Mouse (Mus musculus): ENCODE data around the gene Oit1. TPM values are rescaled to one million over a fixed set of nuclear protein-coding genes. Genes with fewer than 3 reads are reported as not detected.

The Oit1 gene
- polyA plus RNA-seq, 1 experiment from 2014 or later: 4.4 TPM

GRCm38 (mm10) chr14:8334511-8334910, 44.0 kb downstream of the Oit1 start:
- no peak for ATAC-seq (ENCODE audit: insufficient number of reproducible peaks, low FRiP score, low TSS enrichment, low read depth)
- Histone ChIP-seq H3K9me3 (replicated peaks) (no peaks in the 10 kb centered on the region), H3K27me3 (no peaks in the 10 kb centered on the region), H3K27ac (replicated peaks) (no peak overlapping the region), H3K9ac (no peak overlapping the region), H3K4me3 (replicated peaks) (no peak overlapping the region), H3K36me3 (no peaks in the 10 kb centered on the region), H3K4me1 (peaks cover 9% of the 10 kb centered on the region; the same call in 1 of the 2 replicates), H3K4me2 (replicated peaks) (no peak overlapping the region)
- 78% methylated on average over 3 of the region's 3 CpGs for WGBS

- no peak overlapping the region for H3K9ac ChIP-seq
- 60% methylated on average over 11 of the region's 11 CpGs for WGBS
- H3K36me3 ChIP-seq: no peaks in the 10 kb centered on the region
- H3K4me2 ChIP-seq (replicated peaks): no peak overlapping the region
- no peaks in the 10 kb centered on the region for H3K27me3 ChIP-seq
- ATAC-seq (ENCODE audit: insufficient number of reproducible peaks, low FRiP score, low TSS enrichment, low read depth): no peak
- no peak overlapping the region for H3K4me3 ChIP-seq (replicated peaks)
- no peaks in the 10 kb centered on the region for H3K9me3 ChIP-seq (replicated peaks)
- H3K4me1 ChIP-seq: peaks cover 9% of the 10 kb centered on the region; the same call in 1 of the 2 replicates
- peak overlapping the region; percentile 17; the same call in 1 of the 2 replicates for H3K27ac ChIP-seq (replicated peaks)
Measured at GRCm38 (mm10) chr14:8332314-8333252, 46.0 kb downstream of the Oit1 start.

- peak; percentile 25; the same call in 1 of the 2 replicates for ATAC-seq (ENCODE audit: insufficient number of reproducible peaks, low FRiP score, low TSS enrichment, low read depth)
- no peak overlapping the region for H3K4me3 ChIP-seq (replicated peaks)
- no peaks in the 10 kb centered on the region for H3K36me3 ChIP-seq
- no peak overlapping the region for H3K27ac ChIP-seq (replicated peaks)
- WGBS: 65% methylated on average over 14 of the region's 14 CpGs
- no peak overlapping the region for H3K4me2 ChIP-seq (replicated peaks)
- H3K9me3 ChIP-seq (replicated peaks): no peaks in the 10 kb centered on the region
- H3K4me1 ChIP-seq: peaks cover 9% of the 10 kb centered on the region; the same call in 1 of the 2 replicates
- no peaks in the 10 kb centered on the region for H3K27me3 ChIP-seq
- no peak overlapping the region for H3K9ac ChIP-seq
Measured at GRCm38 (mm10) chr14:8331307-8331905, 47.1 kb downstream of the Oit1 start.

- ATAC-seq (ENCODE audit: insufficient number of reproducible peaks, low FRiP score, low TSS enrichment, low read depth): no peak
- no peak overlapping the region for H3K9ac ChIP-seq
- H3K27me3 ChIP-seq: no peaks in the 10 kb centered on the region
- no peak overlapping the region for H3K27ac ChIP-seq (replicated peaks)
- WGBS: 61% methylated on average over 6 of the region's 6 CpGs
- no peak overlapping the region for H3K4me3 ChIP-seq (replicated peaks)
- H3K4me1 ChIP-seq: peaks cover 9% of the 10 kb centered on the region; the same call in 1 of the 2 replicates
- no peak overlapping the region for H3K4me2 ChIP-seq (replicated peaks)
- H3K9me3 ChIP-seq (replicated peaks): no peaks in the 10 kb centered on the region
- no peaks in the 10 kb centered on the region for H3K36me3 ChIP-seq
Measured at GRCm38 (mm10) chr14:8330390-8330789, 48.2 kb downstream of the Oit1 start.

- 0 out of 2 replicates have a peak, but pooled peaks have one; percentile 20 for ATAC-seq (ENCODE audit: insufficient number of reproducible peaks, low FRiP score, low TSS enrichment, low read depth)
- Histone ChIP-seq H3K4me2 (replicated peaks) (no peak overlapping the region), H3K4me1 (peaks cover 9% of the 10 kb centered on the region; the same call in 1 of the 2 replicates), H3K27ac (replicated peaks) (no peak overlapping the region), H3K4me3 (replicated peaks) (no peak overlapping the region), H3K9ac (no peak overlapping the region), H3K36me3 (no peaks in the 10 kb centered on the region), H3K27me3 (no peaks in the 10 kb centered on the region), H3K9me3 (replicated peaks) (no peaks in the 10 kb centered on the region)
- 65% methylated on average over 4 of the region's 4 CpGs for WGBS
Measured at GRCm38 (mm10) chr14:8329552-8329951, 49.0 kb downstream of the Oit1 start.

GRCm38 (mm10) chr14:8327371-8327770, 51.2 kb downstream of the Oit1 start:
- 24% methylated on average over 1 of the region's 1 CpGs for WGBS
- H3K27ac ChIP-seq (replicated peaks): no peak overlapping the region

GRCm38 (mm10) chr14:8326961-8327360, 51.6 kb downstream of the Oit1 start:
- no peak for ATAC-seq (ENCODE audit: insufficient number of reproducible peaks, low FRiP score, low TSS enrichment, low read depth)
- Histone ChIP-seq H3K36me3 (no peaks in the 10 kb centered on the region), H3K9me3 (replicated peaks) (no peaks in the 10 kb centered on the region), H3K27ac (replicated peaks) (no peak overlapping the region), H3K27me3 (no peaks in the 10 kb centered on the region), H3K9ac (no peak overlapping the region), H3K4me1 (no peaks in the 10 kb centered on the region), H3K4me2 (replicated peaks) (no peak overlapping the region), H3K4me3 (replicated peaks) (no peak overlapping the region)

More at GRCm38 (mm10) chr14:8327371-8327770, 51.2 kb downstream of the Oit1 start:
- Histone ChIP-seq H3K4me3 (replicated peaks) (no peak overlapping the region), H3K36me3 (no peaks in the 10 kb centered on the region), H3K9me3 (replicated peaks) (no peaks in the 10 kb centered on the region), H3K9ac (no peak overlapping the region), H3K4me2 (replicated peaks) (no peak overlapping the region), H3K4me1 (peaks cover 3% of the 10 kb centered on the region; the same call in 1 of the 2 replicates), H3K27me3 (no peaks in the 10 kb centered on the region)
- ATAC-seq (ENCODE audit: insufficient number of reproducible peaks, low FRiP score, low TSS enrichment, low read depth): no peak

GRCm38 (mm10) chr14:8325746-8326145, 52.8 kb downstream of the Oit1 start:
- Histone ChIP-seq H3K4me3 (replicated peaks) (no peak overlapping the region), H3K9me3 (replicated peaks) (no peaks in the 10 kb centered on the region), H3K27ac (replicated peaks) (no peak overlapping the region), H3K4me2 (replicated peaks) (no peak overlapping the region), H3K36me3 (no peaks in the 10 kb centered on the region), H3K4me1 (no peaks in the 10 kb centered on the region), H3K27me3 (no peaks in the 10 kb centered on the region), H3K9ac (no peak overlapping the region)
- WGBS: 81% methylated on average over 4 of the region's 4 CpGs
- ATAC-seq (ENCODE audit: insufficient number of reproducible peaks, low FRiP score, low TSS enrichment, low read depth): no peak

GRCm38 (mm10) chr14:8320528-8320927, 58.0 kb downstream of the Oit1 start:
- WGBS: 68% methylated on average over 3 of the region's 3 CpGs

GRCm38 (mm10) chr14:8317194-8318097, 61.1 kb downstream of the Oit1 start, which contains the start of gene Fam107a:
Fam107a (minus strand) TSS chr14:8318023.
- Histone ChIP-seq H3K9ac (no peak within 1 kb of the TSS), H3K4me2 (replicated peaks) (peak within 1 kb of the TSS; percentile 48), H3K36me3 (no peaks in the 10 kb centered on the region), H3K9me3 (replicated peaks) (no peaks in the 10 kb centered on the region), H3K27me3 (peaks cover 39% of the 10 kb centered on the region), H3K4me3 (replicated peaks) (peak within 1 kb of the TSS; percentile 26), H3K27ac (replicated peaks) (no peak within 1 kb of the TSS), H3K4me1 (peaks cover 14% of the 10 kb centered on the region)
- 10% methylated on average over 41 of the region's 41 CpGs for WGBS
- ATAC-seq (ENCODE audit: insufficient number of reproducible peaks, low FRiP score, low TSS enrichment, low read depth): 0 out of 2 replicates have a peak, but pooled peaks have one; percentile 27

More at GRCm38 (mm10) chr14:8320528-8320927, 58.0 kb downstream of the Oit1 start:
- peaks cover 14% of the 10 kb centered on the region for H3K4me1 ChIP-seq
- H3K27me3 ChIP-seq: peaks cover 30% of the 10 kb centered on the region
- H3K4me2 ChIP-seq (replicated peaks): no peak overlapping the region
- H3K9me3 ChIP-seq (replicated peaks): no peaks in the 10 kb centered on the region
- ATAC-seq (ENCODE audit: insufficient number of reproducible peaks, low FRiP score, low TSS enrichment, low read depth): 0 out of 2 replicates have a peak, but pooled peaks have one; percentile 22
- H3K36me3 ChIP-seq: no peaks in the 10 kb centered on the region
- H3K27ac ChIP-seq (replicated peaks): no peak overlapping the region
- no peak overlapping the region for H3K9ac ChIP-seq
- no peak overlapping the region for H3K4me3 ChIP-seq (replicated peaks)
